Mouse (Mus musculus): Measurements from ENCODE around the gene Fndc3b.

- TF ChIP-seq CTCF (IDR thresholded peaks at IDR 0.05; ENCODE audit: low read depth) (no peak), EP300 (IDR thresholded peaks at IDR 0.05; ENCODE audit: low read depth) (no peak)
Observed at GRCm38 (mm10) chr3:27745651-27746050, 34.5 kb upstream of the Fndc3b start.

Data from liver, embryonic 14.5 days (tissue).